Mouse (Mus musculus) megakaryocyte, embryonic 14.5 days (primary cell): Measurements from ENCODE around the gene Spryd3.

Experiments
- FLI1 ChIP-seq: IDR thresholded peaks from 2 replicates; pipeline ENCODE4 v1.6.1; 2012; ENCODE audit warnings: low read length, inconsistent platforms, mixed read lengths
- GATA1 ChIP-seq: IDR thresholded peaks from 3 replicates; pipeline ENCODE4 v1.6.1; 2012; ENCODE audit warnings: mixed read lengths, low read length, inconsistent platforms, borderline replicate concordance

DNA sequence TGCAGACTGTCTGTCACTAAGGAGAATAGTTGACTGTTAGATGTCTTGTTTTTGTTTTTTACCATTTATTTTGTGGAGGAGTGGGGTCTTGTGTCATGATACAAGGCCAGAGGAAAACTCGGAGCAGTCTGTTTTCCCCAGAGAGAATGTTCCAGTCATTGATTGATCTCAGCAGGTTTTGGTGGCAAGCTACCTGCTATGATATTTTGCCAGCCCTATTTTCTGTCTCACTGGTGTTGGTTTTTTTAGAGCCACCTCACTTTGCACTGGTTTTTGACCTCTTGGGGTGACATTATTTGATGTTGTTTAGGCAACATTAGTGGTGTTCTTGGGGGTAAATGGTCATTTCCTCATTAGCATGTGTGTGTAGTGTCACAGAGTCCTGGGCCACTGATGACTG lies 44.3 kb downstream of the Spryd3 start:
- TF ChIP-seq GATA1 (no peak), FLI1 (no peak)
